ENCODE assay signal across 27 mouse cellular contexts in the genomic region with DNA sequence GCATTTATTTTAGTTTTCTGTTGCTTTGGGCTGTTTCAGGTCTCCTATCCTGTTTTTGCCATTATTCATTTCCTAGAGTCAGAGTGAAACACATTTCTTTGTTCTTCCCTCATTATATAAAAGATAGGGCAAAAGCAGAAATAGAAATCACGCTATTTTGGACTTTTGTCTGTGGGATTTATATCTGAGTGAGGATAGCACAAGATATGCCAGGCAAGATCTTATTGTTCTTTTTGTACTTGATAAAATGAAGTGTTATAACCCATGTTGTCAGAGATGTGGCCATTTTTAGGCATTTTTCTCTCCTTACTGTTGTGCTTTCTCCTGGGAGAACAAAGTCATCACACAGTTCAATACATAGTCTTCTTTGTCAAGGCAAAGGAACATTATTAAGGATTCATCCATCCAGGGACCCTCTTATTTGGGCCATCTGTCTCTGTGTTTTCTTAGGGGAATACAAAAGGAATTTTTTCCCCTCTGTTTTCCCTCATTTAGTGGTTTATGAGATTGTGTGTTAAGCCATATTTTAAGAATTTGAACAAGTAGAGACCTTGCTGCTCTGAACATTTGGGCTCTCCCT.
"Had no signal": no experiment of that assay in that cellular context is flagged by ENCODE, and none has a peak within 500 bp of the region (broad histone marks: within the 10 kb centered on the region; RNA-seq: fewer than 3 reads in every experiment).

No protein-coding gene starts in this region.

- H3K9ac ChIP-seq: heart, embryonic 13.5 days; heart, embryonic 15.5 days; hindbrain, embryonic 12.5 days; hindbrain, embryonic 14.5 days; kidney, embryonic 15.5 days; limb, embryonic 13.5 days; limb, embryonic 15.5 days; liver, embryonic 12.5 days; liver, embryonic 14.5 days had no signal

- H3K36me3 ChIP-seq: heart, embryonic 13.5 days; heart, embryonic 15.5 days; hindbrain, embryonic 12.5 days; kidney, embryonic 15.5 days; limb, embryonic 13.5 days; limb, embryonic 15.5 days; liver, embryonic 12.5 days had no signal

- ATAC-seq: hindbrain, postnatal 0 days; intestine, embryonic 16.5 days; liver, embryonic 12.5 days had no signal

- H3K9me3 ChIP-seq: heart, embryonic 13.5 days; heart, embryonic 15.5 days; hindbrain, embryonic 12.5 days; kidney, embryonic 15.5 days; limb, embryonic 13.5 days; limb, embryonic 15.5 days; liver, embryonic 12.5 days had no signal

- H3K27me3 ChIP-seq: heart, embryonic 13.5 days; heart, embryonic 15.5 days; hindbrain, embryonic 12.5 days; kidney, embryonic 15.5 days; limb, embryonic 13.5 days; limb, embryonic 15.5 days; liver, embryonic 12.5 days had no signal

- H3K4me3 ChIP-seq: heart, adult 2 months; heart, embryonic 13.5 days; heart, embryonic 15.5 days; hindbrain, embryonic 12.5 days; kidney, embryonic 15.5 days; limb, embryonic 13.5 days; limb, embryonic 15.5 days; liver, embryonic 12.5 days had no signal

- DNase-seq: gastrocnemius, postnatal 14 days; gastrocnemius, postnatal 36 days; heart, adult 11 months; heart, adult 2 months; heart, postnatal 14 days; heart, postnatal 36 days; kidney, adult 11 months; kidney, adult 2 months; kidney, adult 9 months; kidney, postnatal 14 days; kidney, postnatal 36 days; layer of hippocampus, adult 9-11 months; layer of hippocampus, postnatal 36 days; left cerebral cortex, postnatal 4 days had no signal

- H3K4me2 ChIP-seq: heart, embryonic 11.5 days; heart, embryonic 13.5 days; heart, embryonic 15.5 days; hindbrain, embryonic 12.5 days; hindbrain, embryonic 14.5 days; kidney, embryonic 15.5 days; limb, embryonic 13.5 days; limb, embryonic 15.5 days; liver, embryonic 12.5 days had no signal

- H3K27ac ChIP-seq: heart, adult 2 months; heart, embryonic 13.5 days; heart, embryonic 15.5 days; hindbrain, embryonic 14.5 days; hindbrain, postnatal 0 days; kidney, embryonic 15.5 days; kidney, postnatal 0 days; limb, embryonic 13.5 days; limb, embryonic 15.5 days; liver, embryonic 12.5 days; liver, embryonic 14.5 days had no signal

- H3K4me1 ChIP-seq: heart, embryonic 13.5 days; heart, embryonic 15.5 days; hindbrain, embryonic 12.5 days; kidney, embryonic 15.5 days; limb, embryonic 13.5 days; limb, embryonic 15.5 days; liver, embryonic 12.5 days had no signal
